Mouse (Mus musculus) c-Kit-positive CD71-positive TER-119-positive erythroid progenitor cells, embryonic 14.5 days (primary cell): ENCODE measurements around the gene Zcchc2.

Source experiments
- DNase-seq: peaks from one replicate; pipeline ENCODE4 v3.0.0-alpha.2; 2013; ENCODE audit warnings: low spot score

Zcchc2 gene

DNA sequence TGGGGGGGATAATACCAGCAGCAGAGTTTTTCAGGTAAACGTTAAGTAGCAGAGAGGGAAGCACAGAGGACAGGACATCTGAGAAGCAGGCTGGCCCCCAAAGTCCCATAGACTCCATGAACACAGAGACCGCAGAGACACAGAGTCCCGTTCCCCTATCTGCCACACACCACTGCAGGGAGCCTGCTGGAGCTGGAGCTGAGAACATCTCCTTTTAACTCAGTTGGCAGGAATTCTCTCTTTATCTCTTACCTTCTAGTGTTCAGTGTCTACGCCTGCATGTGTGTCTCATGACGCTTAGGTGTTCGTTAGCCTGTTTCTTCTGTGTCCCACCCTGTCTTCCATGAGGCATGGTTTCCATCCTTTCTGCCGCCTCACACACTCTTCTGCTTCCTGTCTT lies 83.0 kb downstream of the Zcchc2 start:
- no peak for DNase-seq

DNA sequence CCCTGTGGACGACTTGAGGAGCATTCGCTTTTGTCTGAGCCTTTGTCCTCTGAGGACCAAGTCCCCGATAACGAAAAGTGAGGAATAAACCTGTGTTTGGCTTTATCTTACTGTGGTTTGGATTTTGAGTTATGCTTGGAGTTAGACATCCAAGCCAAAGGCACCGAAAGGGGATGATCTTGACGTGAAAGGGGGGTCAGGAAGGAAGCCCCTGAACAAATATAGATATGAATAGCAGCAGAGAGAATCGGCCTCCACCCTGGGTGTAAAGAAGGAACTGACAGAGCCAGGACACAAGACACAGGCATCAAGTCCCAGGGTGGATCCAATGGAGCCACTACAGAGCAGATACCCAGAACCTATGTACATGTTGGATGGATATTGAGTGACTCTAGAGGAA lies 83.9 kb downstream of the Zcchc2 start:
- no peak for DNase-seq

DNA sequence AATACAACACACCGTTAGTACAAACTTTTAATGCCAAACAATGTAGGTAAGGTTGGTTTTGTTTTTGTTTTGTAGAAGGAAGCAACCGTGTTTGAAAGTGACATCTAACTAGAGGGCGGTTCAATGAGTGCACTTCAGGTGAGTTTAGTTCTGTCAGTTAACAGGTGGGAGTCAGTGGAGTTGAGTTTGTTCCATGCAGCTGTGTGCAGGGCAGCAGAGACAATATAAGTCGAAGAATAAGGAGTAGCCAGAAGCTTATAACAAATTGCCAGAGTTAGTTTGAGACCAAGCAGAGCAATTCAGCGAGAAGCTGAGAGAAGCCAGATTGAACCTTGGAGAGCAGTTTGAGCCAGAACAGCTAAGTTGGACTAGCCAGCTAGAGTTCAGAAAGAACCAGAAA lies 84.5 kb downstream of the Zcchc2 start:
- DNase-seq: no peak

GRCm38 (mm10) chr1:106076641-106077040 lies 86.4 kb downstream of the Zcchc2 start:
- DNase-seq: no peak

GRCm38 (mm10) chr1:106077166-106077565 lies 87.0 kb downstream of the Zcchc2 start:
- no peak for DNase-seq
